Mouse (Mus musculus): ENCODE measurements at regions not wholly inside any gene's neighbourhood (a gene's known extent, or its start where the extent isn't known, plus 50 kb on each side); places are given as distances from the start of the nearest gene placed in this dataset.
A peak's percentile ranks its signal among the peaks of the same experiment; 100 is the strongest.

DNA sequence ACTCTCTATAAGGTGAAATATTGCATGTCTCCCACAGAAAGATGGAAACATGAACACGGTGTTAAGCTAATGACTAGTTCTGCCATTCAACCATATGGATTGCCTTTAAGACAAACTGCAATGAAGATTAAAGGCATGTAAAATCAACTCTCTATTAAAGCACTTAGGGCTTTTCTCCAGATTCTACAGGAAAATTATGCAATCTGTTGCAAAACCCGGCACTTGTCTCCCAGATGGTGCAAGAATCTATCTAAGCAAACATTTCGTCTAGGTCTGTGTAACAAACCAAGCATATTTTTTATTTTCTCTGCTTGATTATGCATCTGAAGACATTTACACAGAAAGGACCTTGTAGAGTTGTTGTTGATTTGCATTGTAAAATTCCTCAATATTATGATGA is 1682.9 kb downstream of the Cdh8 start:
- Histone ChIP-seq H3K9ac (no peak overlapping the region), H3K36me3 (ENCODE audit: insufficient read depth) (no peaks in the 10 kb centered on the region), H3K4me1 (ENCODE audit: insufficient read depth) (no peaks in the 10 kb centered on the region), H3K9me3 (ENCODE audit: low read length) (no peaks in the 10 kb centered on the region), H3K4me3 (ENCODE audit: low read depth, low read length) (no peak overlapping the region), H3K27ac (ENCODE audit: low read depth, low read length) (no peak overlapping the region), H3K4me2 (ENCODE audit: low read depth) (no peak overlapping the region), H3K27me3 (ENCODE audit: insufficient read depth, low read length) (no peaks in the 10 kb centered on the region)
- ATAC-seq, result peak; percentile 56; the same call in 1 of the 2 replicates
- DNase-seq, result peak; percentile 65
- WGBS, result 55% methylated on average over 3 of the region's 3 CpGs
- TF ChIP-seq CTCF (IDR thresholded peaks at IDR 0.05; ENCODE audit: low read depth), result no peak

DNA sequence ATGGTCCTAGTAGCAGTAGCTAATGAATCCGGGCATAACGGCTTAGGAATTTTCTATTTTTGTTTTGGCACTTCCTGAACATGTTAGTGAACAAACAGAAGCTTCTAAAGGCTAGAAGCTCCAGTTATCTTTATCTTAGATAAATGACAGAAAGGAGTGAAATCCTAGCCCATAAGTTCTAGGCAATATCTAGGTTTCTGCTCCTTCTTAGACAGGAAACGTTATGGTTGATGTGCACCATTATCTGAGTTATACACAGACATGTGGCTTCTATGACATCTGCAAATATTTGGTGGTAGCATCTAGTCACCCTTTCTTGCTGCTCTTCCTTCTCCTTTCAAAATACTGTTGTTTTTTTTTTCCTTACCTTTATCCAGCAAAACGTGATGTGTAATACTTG is 1693.6 kb downstream of the Cdh8 start:
- Histone ChIP-seq H3K36me3 (ENCODE audit: insufficient read depth) (no peaks in the 10 kb centered on the region), H3K27me3 (ENCODE audit: insufficient read depth, low read length) (no peaks in the 10 kb centered on the region), H3K4me1 (ENCODE audit: insufficient read depth) (no peaks in the 10 kb centered on the region), H3K27ac (ENCODE audit: low read depth, low read length) (no peak overlapping the region), H3K4me3 (ENCODE audit: low read depth, low read length) (no peak overlapping the region), H3K4me2 (ENCODE audit: low read depth) (no peak overlapping the region), H3K9ac (no peak overlapping the region), H3K9me3 (ENCODE audit: low read length) (no peaks in the 10 kb centered on the region)
- TF ChIP-seq CTCF (IDR thresholded peaks at IDR 0.05; ENCODE audit: low read depth), result no peak
- DNase-seq (no peak), ATAC-seq (no peak)
- WGBS, result 81% methylated on average over 4 of the region's 4 CpGs

DNA sequence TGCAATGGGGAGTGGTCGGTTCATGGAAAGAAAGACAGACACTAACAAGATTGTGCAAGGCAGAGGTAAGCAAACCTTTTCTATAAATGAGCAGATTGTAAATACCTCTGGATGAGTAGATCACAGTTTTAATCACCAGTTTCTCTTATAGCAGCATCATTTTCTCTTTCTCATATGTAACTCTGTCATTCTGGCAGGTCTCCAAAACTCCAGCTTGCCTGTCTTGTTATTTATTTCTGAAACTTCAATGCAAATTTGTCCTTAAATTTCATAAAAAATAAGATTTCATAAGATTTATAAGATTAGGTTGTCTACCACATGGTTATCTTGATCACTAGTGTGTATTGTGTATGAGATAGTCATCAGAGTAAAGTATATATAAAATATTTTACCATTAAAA is 1714.6 kb downstream of the Cdh8 start:
- Histone ChIP-seq H3K9ac (no peak overlapping the region), H3K27ac (ENCODE audit: low read depth, low read length) (no peak overlapping the region), H3K27me3 (ENCODE audit: insufficient read depth, low read length) (no peaks in the 10 kb centered on the region), H3K4me2 (ENCODE audit: low read depth) (no peak overlapping the region), H3K4me1 (ENCODE audit: insufficient read depth) (no peaks in the 10 kb centered on the region), H3K9me3 (ENCODE audit: low read length) (no peaks in the 10 kb centered on the region), H3K36me3 (ENCODE audit: insufficient read depth) (no peaks in the 10 kb centered on the region), H3K4me3 (ENCODE audit: low read depth, low read length) (no peak overlapping the region)
- 88% methylated on average over 1 of the region's 1 CpGs for WGBS
- peak; percentile 39 for DNase-seq
- TF ChIP-seq CTCF (IDR thresholded peaks at IDR 0.05; ENCODE audit: low read depth), result no peak
- ATAC-seq, result no peak

- H3K27me3 ChIP-seq (ENCODE audit: insufficient read depth, low read length), result no peaks in the 10 kb centered on the region
- no peak overlapping the region for H3K27ac ChIP-seq (ENCODE audit: low read depth, low read length)
- H3K4me2 ChIP-seq (ENCODE audit: low read depth), result no peak overlapping the region
- TF ChIP-seq CTCF (IDR thresholded peaks at IDR 0.05; ENCODE audit: low read depth), result no peak
- H3K9me3 ChIP-seq (ENCODE audit: low read length), result no peaks in the 10 kb centered on the region
- ATAC-seq, result no peak
- 92% methylated on average over 2 of the region's 2 CpGs for WGBS
- H3K4me3 ChIP-seq (ENCODE audit: low read depth, low read length), result no peak overlapping the region
- no peak for DNase-seq
- H3K4me1 ChIP-seq (ENCODE audit: insufficient read depth), result no peaks in the 10 kb centered on the region
- no peaks in the 10 kb centered on the region for H3K36me3 ChIP-seq (ENCODE audit: insufficient read depth)
- no peak overlapping the region for H3K9ac ChIP-seq
Measured at GRCm38 (mm10) chr8:97664404-97664803, 1751.9 kb downstream of the Cdh8 start.

GRCm38 (mm10) chr8:97662144-97662543 is 1754.1 kb downstream of the Cdh8 start:
- H3K9me3 ChIP-seq (ENCODE audit: low read length), result no peaks in the 10 kb centered on the region
- no peak overlapping the region for H3K27ac ChIP-seq (ENCODE audit: low read depth, low read length)
- no peaks in the 10 kb centered on the region for H3K4me1 ChIP-seq (ENCODE audit: insufficient read depth)
- no peaks in the 10 kb centered on the region for H3K36me3 ChIP-seq (ENCODE audit: insufficient read depth)
- no peak overlapping the region for H3K9ac ChIP-seq
- H3K4me2 ChIP-seq (ENCODE audit: low read depth), result no peak overlapping the region
- WGBS, result 95% methylated on average over 2 of the region's 2 CpGs
- DNase-seq, result no peak
- no peaks in the 10 kb centered on the region for H3K27me3 ChIP-seq (ENCODE audit: insufficient read depth, low read length)
- no peak overlapping the region for H3K4me3 ChIP-seq (ENCODE audit: low read depth, low read length)
- no peak for ATAC-seq
- no peak for TF ChIP-seq CTCF (IDR thresholded peaks at IDR 0.05; ENCODE audit: low read depth)

DNA sequence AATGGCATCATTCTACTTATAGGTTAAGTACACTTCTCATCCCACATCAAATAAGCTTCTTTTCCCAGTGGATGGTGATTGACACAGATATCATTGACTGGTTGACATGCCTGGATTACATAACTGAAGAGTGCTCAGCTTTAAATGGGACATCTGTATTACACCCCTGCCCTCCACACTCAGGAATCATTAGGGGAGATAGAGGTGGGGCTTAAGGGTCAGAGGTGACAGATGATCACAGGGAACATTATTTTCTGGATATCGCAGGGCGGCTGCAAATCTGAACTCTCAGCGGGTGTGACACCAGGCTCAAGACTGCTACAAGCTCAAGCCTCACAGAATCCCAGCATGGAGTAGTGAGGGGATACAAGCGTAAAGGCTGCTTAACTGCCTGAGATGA is 1763.5 kb upstream of the Got2 start:
- H3K9me3 ChIP-seq (ENCODE audit: low read length), result no peaks in the 10 kb centered on the region
- 73% methylated on average over 4 of the region's 4 CpGs for WGBS
- H3K4me3 ChIP-seq (ENCODE audit: low read depth, low read length), result no peak overlapping the region
- DNase-seq, result no peak
- no peaks in the 10 kb centered on the region for H3K27me3 ChIP-seq (ENCODE audit: insufficient read depth, low read length)
- no peaks in the 10 kb centered on the region for H3K4me1 ChIP-seq (ENCODE audit: insufficient read depth)
- TF ChIP-seq CTCF (IDR thresholded peaks at IDR 0.05; ENCODE audit: low read depth), result no peak
- H3K9ac ChIP-seq, result no peak overlapping the region
- ATAC-seq, result no peak
- H3K36me3 ChIP-seq (ENCODE audit: insufficient read depth), result no peaks in the 10 kb centered on the region
- H3K4me2 ChIP-seq (ENCODE audit: low read depth), result no peak overlapping the region
- H3K27ac ChIP-seq (ENCODE audit: low read depth, low read length), result no peak overlapping the region

DNA sequence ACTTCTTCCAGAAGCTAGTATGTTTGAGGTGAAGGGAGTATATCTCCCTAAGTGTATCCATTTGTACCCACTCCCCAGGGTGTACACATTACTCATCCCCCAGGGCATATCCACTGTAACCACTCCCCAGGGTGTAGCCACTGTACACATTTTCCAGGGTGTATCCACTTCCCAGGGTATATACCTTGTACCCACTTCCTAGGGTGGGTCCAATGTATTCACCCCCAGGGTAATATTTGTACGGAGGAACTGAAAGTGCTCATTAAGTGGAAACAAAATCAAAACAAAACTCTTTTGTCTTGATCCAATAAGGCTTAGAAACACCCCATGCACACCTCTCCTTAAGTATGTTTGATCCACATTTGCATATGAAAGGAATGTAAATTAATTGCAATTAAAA is 1744.6 kb upstream of the Got2 start:
- H3K4me1 ChIP-seq (ENCODE audit: insufficient read depth), result no peaks in the 10 kb centered on the region
- H3K27me3 ChIP-seq (ENCODE audit: insufficient read depth, low read length), result no peaks in the 10 kb centered on the region
- 5% methylated on average over 1 of the region's 1 CpGs for WGBS
- no peak for ATAC-seq
- no peak for DNase-seq
- no peak overlapping the region for H3K4me3 ChIP-seq (ENCODE audit: low read depth, low read length)
- TF ChIP-seq CTCF (IDR thresholded peaks at IDR 0.05; ENCODE audit: low read depth), result no peak
- H3K27ac ChIP-seq (ENCODE audit: low read depth, low read length), result no peak overlapping the region
- H3K9me3 ChIP-seq (ENCODE audit: low read length), result no peaks in the 10 kb centered on the region
- H3K36me3 ChIP-seq (ENCODE audit: insufficient read depth), result no peaks in the 10 kb centered on the region
- H3K9ac ChIP-seq, result no peak overlapping the region
- no peak overlapping the region for H3K4me2 ChIP-seq (ENCODE audit: low read depth)
